Mouse (Mus musculus) duodenum, adult 2 months (tissue): ENCODE measurements around the gene Tspan1. TPM values are rescaled to one million over a fixed set of nuclear protein-coding genes. Genes with fewer than 3 reads are reported as not detected.

Source experiments
- polyA plus RNA-seq: library from polyadenylated mRNA; depleted of rRNA; stranded (reverse); fragments of >200 nt; gene quantifications from 2 replicates; pipeline ENCODE4 v1.2.3, GENCODE M21; 2012; ENCODE audit warnings: low replicate concordance; rRNA removed

Tspan1 gene
- polyA plus RNA-seq = 16.3 TPM in 2 replicates

DNA sequence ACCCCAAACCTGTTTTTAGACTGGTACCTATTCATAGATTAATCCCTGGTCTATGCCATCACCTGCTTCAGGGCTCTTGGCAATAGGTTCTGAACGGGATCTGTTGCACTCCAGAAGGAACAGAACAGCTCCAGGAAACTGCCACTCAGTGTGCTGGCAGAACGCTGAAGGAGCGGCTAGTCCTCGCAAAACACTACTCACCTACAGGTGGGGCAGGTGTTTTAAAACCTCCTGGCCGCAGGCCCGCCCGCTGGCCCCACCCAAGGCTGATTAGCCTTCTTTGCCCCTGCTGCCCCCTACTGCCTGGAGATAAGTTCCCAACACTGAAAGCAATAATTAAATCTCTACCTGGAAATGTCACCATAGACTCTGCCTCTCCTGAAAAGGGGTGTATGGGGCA is at the start of gene Tspan1:
Gene Tspan1, minus strand, starts transcription at position 198 of the 400 bp plus-strand sequence.

DNA sequence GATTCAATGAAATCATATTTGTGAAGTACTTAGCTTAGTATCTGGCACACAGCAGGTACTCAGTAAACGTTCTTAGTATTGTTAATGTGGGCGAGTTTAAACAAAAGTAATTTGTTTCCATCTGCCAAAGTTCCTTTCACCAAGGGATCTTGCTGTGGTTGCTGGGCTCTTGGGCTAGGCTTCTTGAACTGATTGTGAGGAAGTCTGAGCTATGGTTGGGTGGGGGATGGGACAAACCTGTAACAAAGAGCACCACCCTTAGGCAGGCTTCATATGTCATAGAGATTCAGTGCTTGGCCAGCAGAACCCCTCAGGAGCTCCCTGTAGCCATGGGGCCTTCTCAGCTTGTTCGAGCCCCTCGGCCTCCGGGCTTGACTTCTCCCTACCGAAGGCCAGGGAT is 5.7 kb upstream of the Tspan1 start, which contains the start of the genes 1700042G07Rik and Gm49337:
Gene 1700042G07Rik, plus strand, starts transcription at position 301 of the 400 bp plus-strand sequence.
Gene Gm49337, plus strand, starts transcription at position 313 of the 400 bp plus-strand sequence.

DNA sequence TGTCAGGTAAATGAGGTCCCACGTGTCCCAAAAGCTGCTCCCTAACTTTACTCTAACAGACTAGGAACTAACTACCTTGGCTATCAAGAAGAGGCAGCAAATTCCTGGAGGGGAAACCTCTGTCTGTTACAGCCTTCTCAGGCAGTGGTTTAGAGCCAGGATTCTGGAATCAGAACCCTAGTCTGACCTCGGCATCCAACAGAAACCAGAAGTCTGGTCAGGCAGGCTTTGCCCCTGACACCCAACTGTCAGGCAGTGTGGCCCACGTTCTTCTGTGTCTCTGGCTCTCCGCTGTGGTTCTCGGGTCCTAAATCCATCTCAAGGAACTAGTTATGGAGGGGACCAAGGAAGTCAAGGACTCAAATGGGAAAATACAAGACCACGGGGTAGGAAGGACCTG is 16.2 kb downstream of the Tspan1 start, which contains the start of gene Lurap1:
Gene Lurap1, minus strand, starts transcription at position 101 of the 400 bp plus-strand sequence.

DNA sequence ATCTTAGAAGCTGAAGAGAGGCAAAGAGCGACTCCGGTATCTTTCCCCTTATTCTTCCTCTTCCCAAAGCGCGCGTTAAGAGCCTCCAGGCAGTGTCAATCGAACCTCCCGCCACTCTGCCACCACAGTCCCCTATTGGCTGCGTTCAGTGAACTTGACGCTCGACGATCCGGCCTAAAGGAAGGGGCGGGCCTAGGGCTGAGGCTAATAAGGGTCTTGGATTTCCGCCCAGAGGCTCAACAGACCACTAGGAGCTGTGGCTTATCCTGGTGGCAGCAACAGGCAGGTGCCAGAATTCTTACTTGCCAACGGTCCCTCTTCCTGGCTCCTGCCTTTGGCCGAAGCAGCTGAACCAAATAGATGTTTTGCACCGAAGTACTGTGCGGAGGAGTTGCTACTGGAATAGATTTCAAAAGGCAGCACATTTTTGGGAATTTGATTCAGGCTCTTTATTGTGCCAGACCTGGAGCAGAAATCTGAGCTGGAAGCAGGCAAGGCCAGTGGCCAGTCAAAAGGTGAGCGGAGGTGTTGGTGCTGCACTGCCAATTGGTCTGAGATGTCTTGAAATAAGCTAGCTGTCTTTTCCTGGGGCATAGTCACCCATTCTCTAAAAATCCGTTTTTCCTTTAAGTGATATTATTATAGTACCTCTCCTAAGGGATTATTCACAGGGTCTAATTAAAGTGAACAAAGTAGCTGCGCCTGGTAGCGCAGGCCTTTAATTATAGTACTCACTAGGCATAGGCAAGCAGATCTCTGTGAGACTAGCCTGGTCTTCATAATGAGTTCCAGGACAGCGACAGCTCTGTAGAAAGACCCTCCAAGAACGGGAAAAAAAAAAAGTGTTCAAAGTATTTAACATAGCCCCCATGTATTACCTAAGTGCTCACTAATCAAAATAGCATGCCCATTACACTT is 43.5 kb downstream of the Tspan1 start, which contains the start of the genes Rad54l and Pomgnt1:
Gene Rad54l, minus strand, starts transcription at position 89 of the 918 bp plus-strand sequence.
Gene Pomgnt1, plus strand, starts transcription at position 239 of the 918 bp plus-strand sequence.

Other genes with a start within 250 kb of the Tspan1 start
- gene Dmbx1, start 227.7 kb downstream of the Tspan1 start, polyA plus RNA-seq = not detected in 2 replicates
- 63.8 and 137 TPM in 2 replicates for gene Faah, start 149.7 kb downstream of the Tspan1 start, polyA plus RNA-seq
- 4.7 and 5.1 TPM in 2 replicates for gene Nsun4, start 113.7 kb downstream of the Tspan1 start, polyA plus RNA-seq
- 57.7 and 72.0 TPM in 2 replicates for gene Uqcrh, start 92.5 kb downstream of the Tspan1 start, polyA plus RNA-seq
- gene Lrrc41, start 92.3 kb downstream of the Tspan1 start, polyA plus RNA-seq = 71.8 and 77.1 TPM in 2 replicates
- 1.2 and 1.9 TPM in 2 replicates for gene Rad54l, start 43.9 kb downstream of the Tspan1 start, polyA plus RNA-seq
- 11.5 and 13.8 TPM in 2 replicates for gene Pomgnt1, start 43.8 kb downstream of the Tspan1 start, polyA plus RNA-seq
- gene Lurap1, start 16.3 kb downstream of the Tspan1 start, polyA plus RNA-seq = 0.58 and 0.90 TPM in 2 replicates
- gene 1700042G07Rik, start 5.8 kb upstream of the Tspan1 start, polyA plus RNA-seq = not detected in 2 replicates
- not detected in 2 replicates for gene Gm49337, start 5.8 kb upstream of the Tspan1 start, polyA plus RNA-seq
- gene Pik3r3, start 54.0 kb upstream of the Tspan1 start, polyA plus RNA-seq = 2.9 and 6.9 TPM in 2 replicates